ENCODE assay signal across 7 mouse cellular contexts in genomic region chr2:163693716-163694314, GRCm38 (mm10). TPM values are rescaled to one million over a fixed set of nuclear protein-coding genes. Genes with fewer than 3 reads are reported as not detected.
DNase-seq lines count a peak whose midpoint lies in the region; ATAC-seq lines count a peak whose summit lies in the region.

No protein-coding gene starts in this region.

- intact Hi-C loops in left cerebral cortex, postnatal 14 days (cut with DNase I), result no loop called here

- peak overlapping the region; percentile 57 for H3K27ac ChIP-seq in midbrain, embryonic 10.5 days (replicated peaks)
- H3K27ac ChIP-seq in midbrain, embryonic 13.5 days, result no peak overlapping the region
- H3K27ac ChIP-seq in neural tube, embryonic 15.5 days (replicated peaks), result peak overlapping the region; percentile 63

- no peak overlapping the region for H3K4me3 ChIP-seq in midbrain, embryonic 10.5 days
- H3K4me3 ChIP-seq in midbrain, embryonic 13.5 days (replicated peaks), result no peak overlapping the region
- no peak overlapping the region for H3K4me3 ChIP-seq in neural tube, embryonic 15.5 days (replicated peaks)

- H3K36me3 ChIP-seq in midbrain, embryonic 10.5 days, result no peaks in the 10 kb centered on the region
- H3K36me3 ChIP-seq in midbrain, embryonic 13.5 days, result no peaks in the 10 kb centered on the region
- no peaks in the 10 kb centered on the region for H3K36me3 ChIP-seq in neural tube, embryonic 15.5 days

- ATAC-seq in midbrain, embryonic 13.5 days, result no peak
- no peak for ATAC-seq in neural tube, embryonic 15.5 days (ENCODE audit: low FRiP score)
- no peak for ATAC-seq in activated CD4-positive, CD25-positive, alpha-beta regulatory T cell, adult 4 months

- H3K4me1 ChIP-seq in midbrain, embryonic 10.5 days, result peaks cover 75% of the 10 kb centered on the region
- peaks cover 46% of the 10 kb centered on the region for H3K4me1 ChIP-seq in midbrain, embryonic 13.5 days (replicated peaks)
- H3K4me1 ChIP-seq in neural tube, embryonic 15.5 days, result peaks cover 46% of the 10 kb centered on the region

- no peaks in the 10 kb centered on the region for H3K27me3 ChIP-seq in midbrain, embryonic 10.5 days (ENCODE audit: low read depth, poor library complexity, severe bottlenecking)
- H3K27me3 ChIP-seq in midbrain, embryonic 13.5 days, result no peaks in the 10 kb centered on the region
- H3K27me3 ChIP-seq in neural tube, embryonic 15.5 days (replicated peaks), result no peaks in the 10 kb centered on the region

- 80% methylated on average over 9 of the region's 9 CpGs for WGBS in midbrain, embryonic 10.5 days
- 76% methylated on average over 9 of the region's 9 CpGs for WGBS in midbrain, embryonic 13.5 days
- WGBS in neural tube, embryonic 15.5 days, result 23% methylated on average over 9 of the region's 9 CpGs

- H3K9me3 ChIP-seq in midbrain, embryonic 10.5 days (replicated peaks), result no peaks in the 10 kb centered on the region
- no peaks in the 10 kb centered on the region for H3K9me3 ChIP-seq in midbrain, embryonic 13.5 days
- H3K9me3 ChIP-seq in neural tube, embryonic 15.5 days (replicated peaks), result no peaks in the 10 kb centered on the region

- no peak overlapping the region for H3K9ac ChIP-seq in midbrain, embryonic 13.5 days (replicated peaks)
- H3K9ac ChIP-seq in neural tube, embryonic 15.5 days (replicated peaks), result no peak overlapping the region; the same call in 1 of the 2 replicates

- H3K4me2 ChIP-seq in midbrain, embryonic 13.5 days (replicated peaks), result no peak overlapping the region
- H3K4me2 ChIP-seq in neural tube, embryonic 15.5 days, result no peak overlapping the region

- DNase-seq in midbrain, embryonic 10.5 days (ENCODE audit: low spot score), result no peak
- peak; percentile 77 to 79 for DNase-seq in heart, adult 9 months (ENCODE audit: low spot score in 2 of 2)
- DNase-seq in kidney, postnatal 14 days, result peak; percentile 73
- DNase-seq in left cerebral cortex, postnatal 14 days (ENCODE audit: low spot score in 2 of 2), result no peak

RNA-seq across cellular contexts. Expression of gene Pkig, which starts 35.6 kb away (rescaled TPM):
- 163 and 190 TPM in 2 replicates for polyA plus RNA-seq in midbrain, embryonic 10.5 days (2016; fragmentation: Nextera tagmentation; extraction: Ambion mirVana)
- polyA plus RNA-seq in midbrain, embryonic 13.5 days (2015; fragmentation: Nextera tagmentation; extraction: Ambion mirVana), result 124 and 126 TPM in 2 replicates
- 107 and 110 TPM in 2 replicates for polyA plus RNA-seq in neural tube, embryonic 15.5 days (2015; fragmentation: Nextera tagmentation; extraction: Ambion mirVana)
- polyA plus RNA-seq in activated CD4-positive, CD25-positive, alpha-beta regulatory T cell, adult 4 months (2017; shearing (Covaris generic)), result 1 to 10 TPM; 4.2 to 6.4 TPM
- total RNA-seq in left cerebral cortex, postnatal 14 days (2021), result 100 to 1,000 TPM; 101 to 114 TPM

RNA-seq across cellular contexts. Expression of gene Serinc3, which starts 48.9 kb away (rescaled TPM):
- 24.7 and 28.7 TPM in 2 replicates for polyA plus RNA-seq in midbrain, embryonic 10.5 days (2016; fragmentation: Nextera tagmentation; extraction: Ambion mirVana)
- 30.5 and 31.7 TPM in 2 replicates for polyA plus RNA-seq in midbrain, embryonic 13.5 days (2015; fragmentation: Nextera tagmentation; extraction: Ambion mirVana)
- 33.6 and 41.2 TPM in 2 replicates for polyA plus RNA-seq in neural tube, embryonic 15.5 days (2015; fragmentation: Nextera tagmentation; extraction: Ambion mirVana)
- polyA plus RNA-seq in activated CD4-positive, CD25-positive, alpha-beta regulatory T cell, adult 4 months (2017; shearing (Covaris generic)), result 100 to 1,000 TPM; 149 to 159 TPM
- total RNA-seq in left cerebral cortex, postnatal 14 days (2021), result 100 to 1,000 TPM; 221 to 248 TPM

RNA-seq across cellular contexts. Expression of gene Ada, which starts 56.2 kb away (rescaled TPM):
- 9.1 and 10.0 TPM in 2 replicates for polyA plus RNA-seq in midbrain, embryonic 10.5 days (2016; fragmentation: Nextera tagmentation; extraction: Ambion mirVana)
- polyA plus RNA-seq in midbrain, embryonic 13.5 days (2015; fragmentation: Nextera tagmentation; extraction: Ambion mirVana), result 3.4 and 4.6 TPM in 2 replicates
- 4.2 and 10.1 TPM in 2 replicates for polyA plus RNA-seq in neural tube, embryonic 15.5 days (2015; fragmentation: Nextera tagmentation; extraction: Ambion mirVana)
- polyA plus RNA-seq in activated CD4-positive, CD25-positive, alpha-beta regulatory T cell, adult 4 months (2017; shearing (Covaris generic)), result 10 to 100 TPM in 1 of 2 experiments, 1 to 10 TPM in 1; 8.1 to 10.8 TPM
- total RNA-seq in left cerebral cortex, postnatal 14 days (2021), result 1 to 10 TPM in 1 of 2 experiments, under 1 TPM in 1; 0.94 to 2.0 TPM

Comparison
In these comparisons a context has a peak if more than half of its experiments do, and no peak if none do; other contexts are left out.
1. DNase-seq: peak in heart, adult 9 months (2 of 2) and kidney, postnatal 14 days (single experiment); none in midbrain, embryonic 10.5 days (single experiment) and left cerebral cortex, postnatal 14 days (0 of 2).
2. RNA of gene Pkig, which starts 35.6 kb away (polyA plus RNA-seq): 163 to 190 TPM in midbrain, embryonic 10.5 days, 124 to 126 TPM in midbrain, embryonic 13.5 days and 107 to 110 TPM in neural tube, embryonic 15.5 days; 4.2 to 6.4 TPM in activated CD4-positive, CD25-positive, alpha-beta regulatory T cell, adult 4 months; every median in the first group is over 10 times any median in the second.